Mouse (Mus musculus): ENCODE results near the gene Olfr1347. TPM values are rescaled to one million over a fixed set of nuclear protein-coding genes. Genes with fewer than 3 reads are reported as not detected.

Gene Olfr1347
- total and polyA plus RNA-seq, 2 experiments from 2014 or later, result not detected

GRCm38 (mm10) chr7:6441173-6441572 is 58.4 kb downstream of the Olfr1347 start:
- Histone ChIP-seq H3K27ac (ENCODE audit: low read depth, low read length) (no peak overlapping the region), H3K9ac (replicated peaks; ENCODE audit: low read length, poor library complexity, severe bottlenecking) (no peak overlapping the region), H3K9me3 (ENCODE audit: low read length) (no peaks in the 10 kb centered on the region), H3K4me2 (ENCODE audit: low read depth, low read length, poor library complexity, severe bottlenecking) (no peak overlapping the region), H3K4me3 (ENCODE audit: low read depth, low read length) (no peak overlapping the region), H3K36me3 (ENCODE audit: insufficient read depth, low read length) (no peaks in the 10 kb centered on the region), H3K4me1 (ENCODE audit: insufficient read depth, low read length) (no peaks in the 10 kb centered on the region), H3K27me3 (ENCODE audit: insufficient read depth, low read length) (no peaks in the 10 kb centered on the region)
- 40% methylated on average over 2 of the region's 2 CpGs for WGBS
- ATAC-seq (ENCODE audit: low FRiP score), result no peak
- TF ChIP-seq CTCF (IDR thresholded peaks at IDR 0.05), result no peak
- no peak for DNase-seq (ENCODE audit: low spot score)

- no peak within 1 kb of the TSS for H3K4me3 ChIP-seq (ENCODE audit: low read depth, low read length)
- DNase-seq (ENCODE audit: low spot score) (no peak), ATAC-seq (ENCODE audit: low FRiP score) (no peak)
- H3K4me1 ChIP-seq (ENCODE audit: insufficient read depth, low read length), result no peaks in the 10 kb centered on the region
- H3K9me3 ChIP-seq (ENCODE audit: low read length), result no peaks in the 10 kb centered on the region
- H3K27me3 ChIP-seq (ENCODE audit: insufficient read depth, low read length), result no peaks in the 10 kb centered on the region
- H3K9ac ChIP-seq (replicated peaks; ENCODE audit: low read length, poor library complexity, severe bottlenecking), result no peak within 1 kb of the TSS
- no peak within 1 kb of the TSS for H3K4me2 ChIP-seq (ENCODE audit: low read depth, low read length, poor library complexity, severe bottlenecking)
- no peak for TF ChIP-seq CTCF (IDR thresholded peaks at IDR 0.05)
- no peaks in the 10 kb centered on the region for H3K36me3 ChIP-seq (ENCODE audit: insufficient read depth, low read length)
- no peak within 1 kb of the TSS for H3K27ac ChIP-seq (ENCODE audit: low read depth, low read length)
- 82% methylated on average over 3 of the region's 3 CpGs for WGBS
Observed at GRCm38 (mm10) chr7:6438388-6438787, 61.2 kb downstream of the Olfr1347 start, which contains the start of gene Olfr1344. Gene Olfr1344, plus strand, starts transcription at chr7:6438688.

Other genes with a start within 250 kb of the Olfr1347 start
- not detected in 2 replicates for gene Epp13, start 247.0 kb downstream of the Olfr1347 start, total RNA-seq (2014; rRNA removed)
- gene Epp13, start 247.0 kb downstream of the Olfr1347 start, polyA plus RNA-seq (2015; fragmentation: Nextera tagmentation; extraction: Ambion mirVana), result 0.39 TPM in 1 of 2 replicates, not detected in the other
- 5.2 and 7.1 TPM in 2 replicates for gene Zfp667, start 213.2 kb downstream of the Olfr1347 start, total RNA-seq (2014; rRNA removed)
- gene Zfp667, start 213.2 kb downstream of the Olfr1347 start, polyA plus RNA-seq (2015; fragmentation: Nextera tagmentation; extraction: Ambion mirVana), result 11.0 and 12.4 TPM in 2 replicates
- 6.7 and 9.9 TPM in 2 replicates for gene Zfp583, start 168.5 kb downstream of the Olfr1347 start, total RNA-seq (2014; rRNA removed)
- gene Zfp583, start 168.5 kb downstream of the Olfr1347 start, polyA plus RNA-seq (2015; fragmentation: Nextera tagmentation; extraction: Ambion mirVana), result 15.2 and 16.5 TPM in 2 replicates
- 3.4 and 5.0 TPM in 2 replicates for gene Gm3854, start 156.0 kb downstream of the Olfr1347 start, total RNA-seq (2014; rRNA removed)
- 4.5 and 5.6 TPM in 2 replicates for gene Gm3854, start 156.0 kb downstream of the Olfr1347 start, polyA plus RNA-seq (2015; fragmentation: Nextera tagmentation; extraction: Ambion mirVana)
- 2.6 and 4.7 TPM in 2 replicates for gene Zfp78, start 136.5 kb downstream of the Olfr1347 start, total RNA-seq (2014; rRNA removed)
- 3.3 and 4.3 TPM in 2 replicates for gene Zfp78, start 136.5 kb downstream of the Olfr1347 start, polyA plus RNA-seq (2015; fragmentation: Nextera tagmentation; extraction: Ambion mirVana)
- 14.8 and 16.5 TPM in 2 replicates for gene Zfp28, start 116.5 kb downstream of the Olfr1347 start, total RNA-seq (2014; rRNA removed)
- gene Zfp28, start 116.5 kb downstream of the Olfr1347 start, polyA plus RNA-seq (2015; fragmentation: Nextera tagmentation; extraction: Ambion mirVana), result 16.4 and 19.5 TPM in 2 replicates
- 19.6 and 21.8 TPM in 2 replicates for gene Smim17, start 101.0 kb downstream of the Olfr1347 start, total RNA-seq (2014; rRNA removed)
- gene Smim17, start 101.0 kb downstream of the Olfr1347 start, polyA plus RNA-seq (2015; fragmentation: Nextera tagmentation; extraction: Ambion mirVana), result 6.3 and 7.4 TPM in 2 replicates
- 0.47 and 0.77 TPM in 2 replicates for gene Gm20715, start 89.5 kb downstream of the Olfr1347 start, total RNA-seq (2014; rRNA removed)
- not detected in 2 replicates for gene Gm20715, start 89.5 kb downstream of the Olfr1347 start, polyA plus RNA-seq (2015; fragmentation: Nextera tagmentation; extraction: Ambion mirVana)
- 0.47 and 5.2 TPM in 2 replicates for gene Olfr1344, start 61.1 kb downstream of the Olfr1347 start, total RNA-seq (2014; rRNA removed)
- gene Olfr1344, start 61.1 kb downstream of the Olfr1347 start, polyA plus RNA-seq (2015; fragmentation: Nextera tagmentation; extraction: Ambion mirVana), result 0.28 and 0.36 TPM in 2 replicates
- gene Olfr1336, start 43.6 kb downstream of the Olfr1347 start, total RNA-seq (2014; rRNA removed), result not detected in 2 replicates
- gene Olfr1336, start 43.6 kb downstream of the Olfr1347 start, polyA plus RNA-seq (2015; fragmentation: Nextera tagmentation; extraction: Ambion mirVana), result not detected in 2 replicates
- not detected in 2 replicates for gene Olfr1346, start 32.7 kb downstream of the Olfr1347 start, total RNA-seq (2014; rRNA removed)
- gene Olfr1346, start 32.7 kb downstream of the Olfr1347 start, polyA plus RNA-seq (2015; fragmentation: Nextera tagmentation; extraction: Ambion mirVana), result not detected in 2 replicates
- not detected in 2 replicates for gene Olfr5, start 12.8 kb downstream of the Olfr1347 start, total RNA-seq (2014; rRNA removed)
- gene Olfr5, start 12.8 kb downstream of the Olfr1347 start, polyA plus RNA-seq (2015; fragmentation: Nextera tagmentation; extraction: Ambion mirVana), result not detected in 2 replicates
- not detected in 2 replicates for gene Olfr1348, start 9.0 kb upstream of the Olfr1347 start, total RNA-seq (2014; rRNA removed)
- gene Olfr1348, start 9.0 kb upstream of the Olfr1347 start, polyA plus RNA-seq (2015; fragmentation: Nextera tagmentation; extraction: Ambion mirVana), result not detected in 2 replicates
- gene Olfr1349, start 23.2 kb upstream of the Olfr1347 start, total RNA-seq (2014; rRNA removed), result not detected in 2 replicates
- gene Olfr1349, start 23.2 kb upstream of the Olfr1347 start, polyA plus RNA-seq (2015; fragmentation: Nextera tagmentation; extraction: Ambion mirVana), result not detected in 2 replicates
- not detected in 2 replicates for gene Olfr1350, start 65.1 kb upstream of the Olfr1347 start, total RNA-seq (2014; rRNA removed)
- not detected in 2 replicates for gene Olfr1350, start 65.1 kb upstream of the Olfr1347 start, polyA plus RNA-seq (2015; fragmentation: Nextera tagmentation; extraction: Ambion mirVana)
- gene Zim1, start 196.7 kb upstream of the Olfr1347 start, total RNA-seq (2014; rRNA removed), result 32.8 and 47.4 TPM in 2 replicates
- gene Zim1, start 196.7 kb upstream of the Olfr1347 start, polyA plus RNA-seq (2015; fragmentation: Nextera tagmentation; extraction: Ambion mirVana), result 9.0 and 10.0 TPM in 2 replicates
- gene Peg3, start 230.7 kb upstream of the Olfr1347 start, total RNA-seq (2014; rRNA removed), result 150 and 171 TPM in 2 replicates
- gene Peg3, start 230.7 kb upstream of the Olfr1347 start, polyA plus RNA-seq (2015; fragmentation: Nextera tagmentation; extraction: Ambion mirVana), result 74.5 and 92.9 TPM in 2 replicates
- gene Usp29, start 230.8 kb upstream of the Olfr1347 start, total RNA-seq (2014; rRNA removed), result 101 and 117 TPM in 2 replicates
- 33.2 and 43.3 TPM in 2 replicates for gene Usp29, start 230.8 kb upstream of the Olfr1347 start, polyA plus RNA-seq (2015; fragmentation: Nextera tagmentation; extraction: Ambion mirVana)